Mouse (Mus musculus): Measurements from ENCODE around the gene Spout1. TPM values are rescaled to one million over a fixed set of nuclear protein-coding genes. Genes with fewer than 3 reads are reported as not detected.

Spout1 gene
- total and polyA plus RNA-seq, 2 experiments from 2014 or later: 36.1 to 53.5 TPM

- peaks cover 26% of the 10 kb centered on the region for H3K36me3 ChIP-seq (ENCODE audit: insufficient read depth)
- H3K9ac ChIP-seq: no peak overlapping the region
- DNase-seq: no peak
- 98% methylated on average over 2 of the region's 2 CpGs for WGBS
- no peak overlapping the region for H3K4me3 ChIP-seq (ENCODE audit: low read depth, low read length)
- no peak for TF ChIP-seq CTCF (IDR thresholded peaks at IDR 0.05; ENCODE audit: low read depth)
- no peaks in the 10 kb centered on the region for H3K27me3 ChIP-seq (ENCODE audit: insufficient read depth, low read length)
- no peak overlapping the region for H3K4me2 ChIP-seq (ENCODE audit: low read depth)
- H3K4me1 ChIP-seq (ENCODE audit: insufficient read depth): peaks cover 14% of the 10 kb centered on the region
- no peak for ATAC-seq
- H3K9me3 ChIP-seq (ENCODE audit: low read length): no peaks in the 10 kb centered on the region
- H3K27ac ChIP-seq (ENCODE audit: low read depth, low read length): no peak overlapping the region
Observed at GRCm38 (mm10) chr2:30176561-30176960, 1.7 kb downstream of the Spout1 start.

DNA sequence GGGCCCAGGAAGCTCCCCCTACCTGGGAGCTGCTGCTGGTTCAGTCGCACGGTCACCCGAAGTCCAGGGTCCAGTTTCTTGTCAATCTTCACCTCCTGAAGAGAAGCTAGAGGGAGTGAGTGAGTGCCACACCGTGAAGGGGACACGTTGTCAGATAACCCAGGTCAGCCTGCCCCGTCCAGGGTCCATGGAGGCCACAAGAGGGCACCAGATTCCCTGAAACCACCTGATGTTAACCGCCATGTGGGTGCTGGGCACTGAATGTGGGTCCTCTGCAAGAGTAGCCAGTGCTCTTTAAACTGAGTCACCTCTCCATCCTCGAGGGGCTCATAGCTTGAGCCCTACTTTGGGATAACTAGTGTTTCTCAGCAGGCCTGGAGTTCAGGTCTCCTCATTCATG, 2.4 kb downstream of the Spout1 start:
- Histone ChIP-seq H3K27me3 (ENCODE audit: insufficient read depth, low read length) (no peaks in the 10 kb centered on the region), H3K27ac (ENCODE audit: low read depth, low read length) (no peak overlapping the region), H3K4me1 (ENCODE audit: insufficient read depth) (peaks cover 14% of the 10 kb centered on the region), H3K9ac (no peak overlapping the region), H3K36me3 (ENCODE audit: insufficient read depth) (peaks cover 26% of the 10 kb centered on the region), H3K4me3 (ENCODE audit: low read depth, low read length) (no peak overlapping the region), H3K9me3 (ENCODE audit: low read length) (no peaks in the 10 kb centered on the region), H3K4me2 (ENCODE audit: low read depth) (no peak overlapping the region)
- peak; percentile 37 for TF ChIP-seq CTCF (IDR thresholded peaks at IDR 0.05; ENCODE audit: low read depth)
- DNase-seq: no peak
- ATAC-seq: no peak
- 88% methylated on average over 8 of the region's 8 CpGs for WGBS

GRCm38 (mm10) chr2:30173541-30174240, 4.6 kb downstream of the Spout1 start:
- no peak for ATAC-seq
- TF ChIP-seq CTCF (IDR thresholded peaks at IDR 0.05; ENCODE audit: low read depth): no peak
- 97% methylated on average over 20 of the region's 20 CpGs for WGBS

DNA sequence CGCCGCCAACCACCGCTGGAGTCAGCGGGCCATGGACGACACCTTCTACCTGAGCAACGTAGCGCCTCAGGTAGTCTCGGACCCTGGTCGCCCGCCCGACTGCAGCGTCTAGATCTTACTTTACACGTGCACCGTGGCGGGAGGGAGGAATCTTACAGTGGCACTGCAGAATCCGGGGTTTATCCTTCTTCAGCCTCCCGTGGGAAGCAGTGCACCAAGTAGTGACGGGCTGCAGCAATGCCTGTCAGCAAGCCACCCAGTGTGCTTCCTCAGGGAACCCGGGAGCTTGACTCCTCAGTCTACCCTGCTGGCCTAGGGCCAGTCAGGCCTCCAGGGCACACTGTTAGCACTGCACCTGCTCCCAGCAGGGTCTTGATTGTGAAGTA, 6.3 kb downstream of the Spout1 start:
- peak overlapping the region; percentile 72 for H3K4me3 ChIP-seq (ENCODE audit: low read depth, low read length)
- H3K4me1 ChIP-seq (ENCODE audit: insufficient read depth): peaks cover 6% of the 10 kb centered on the region; the same call in 1 of the 2 replicates
- DNase-seq (no peak), ATAC-seq (peak; percentile 24)
- H3K9ac ChIP-seq: peak overlapping the region; percentile 75
- peak overlapping the region; percentile 86 for H3K4me2 ChIP-seq (ENCODE audit: low read depth)
- peak overlapping the region; percentile 87 for H3K27ac ChIP-seq (ENCODE audit: low read depth, low read length)
- TF ChIP-seq CTCF (IDR thresholded peaks at IDR 0.05; ENCODE audit: low read depth): no peak
- no peaks in the 10 kb centered on the region for H3K27me3 ChIP-seq (ENCODE audit: insufficient read depth, low read length)
- WGBS: 2% methylated on average over 19 of the region's 19 CpGs
- peaks cover 26% of the 10 kb centered on the region for H3K36me3 ChIP-seq (ENCODE audit: insufficient read depth)
- no peaks in the 10 kb centered on the region for H3K9me3 ChIP-seq (ENCODE audit: low read length)

More at GRCm38 (mm10) chr2:30173541-30174240, 4.6 kb downstream of the Spout1 start:
- Histone ChIP-seq H3K4me1 (ENCODE audit: insufficient read depth) (peaks cover 14% of the 10 kb centered on the region), H3K36me3 (ENCODE audit: insufficient read depth) (peaks cover 26% of the 10 kb centered on the region), H3K9ac (no peak overlapping the region), H3K4me3 (ENCODE audit: low read depth, low read length) (no peak overlapping the region), H3K27me3 (ENCODE audit: insufficient read depth, low read length) (no peaks in the 10 kb centered on the region), H3K9me3 (ENCODE audit: low read length) (no peaks in the 10 kb centered on the region), H3K27ac (ENCODE audit: low read depth, low read length) (no peak overlapping the region), H3K4me2 (ENCODE audit: low read depth) (no peak overlapping the region)
- no peak for DNase-seq

DNA sequence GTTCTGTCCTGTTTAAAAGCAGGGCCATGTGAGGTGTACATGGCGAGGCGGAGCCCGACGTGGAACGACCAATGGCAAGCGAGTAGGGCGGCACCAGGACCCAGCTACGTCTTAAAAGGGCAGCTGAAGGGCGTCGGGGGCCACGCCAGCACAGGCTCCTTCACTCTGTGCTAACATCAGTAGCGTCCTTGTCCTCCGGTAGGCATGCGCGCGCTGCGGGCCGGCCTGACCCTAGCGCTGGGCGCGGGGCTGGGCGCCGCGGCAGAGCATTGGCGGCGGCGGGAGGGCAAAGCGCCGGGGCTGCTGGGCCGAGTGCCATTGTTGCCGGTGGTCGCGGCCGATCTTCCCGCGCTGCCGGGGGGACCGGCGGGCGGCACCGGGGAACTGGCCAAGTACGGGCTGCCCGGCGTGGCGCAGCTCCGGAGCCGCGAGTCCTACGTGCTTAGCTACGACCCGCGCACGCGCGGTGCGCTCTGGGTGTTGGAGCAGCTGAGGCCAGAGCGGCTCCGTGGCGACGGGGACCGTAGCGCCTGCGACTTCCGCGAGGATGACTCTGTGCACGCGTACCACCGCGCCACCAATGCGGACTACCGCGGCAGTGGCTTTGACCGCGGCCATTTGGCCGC, 6.8 kb downstream of the Spout1 start, which contains the start of gene Endog:
Gene Endog, plus strand, starts transcription at position 123 of the 626 bp plus-strand sequence.
- Histone ChIP-seq H3K27ac (ENCODE audit: low read depth, low read length) (peak within 1 kb of the TSS; percentile 87), H3K9ac (peak within 1 kb of the TSS; percentile 75), H3K27me3 (ENCODE audit: insufficient read depth, low read length) (no peaks in the 10 kb centered on the region), H3K4me2 (ENCODE audit: low read depth) (peak within 1 kb of the TSS; percentile 86), H3K9me3 (ENCODE audit: low read length) (no peaks in the 10 kb centered on the region), H3K4me1 (ENCODE audit: insufficient read depth) (peaks cover 6% of the 10 kb centered on the region; the same call in 1 of the 2 replicates), H3K36me3 (ENCODE audit: insufficient read depth) (peaks cover 25% of the 10 kb centered on the region), H3K4me3 (ENCODE audit: low read depth, low read length) (peak within 1 kb of the TSS; percentile 72)
- ATAC-seq (peak; percentile 97), DNase-seq (peak; percentile 92)
- TF ChIP-seq CTCF (IDR thresholded peaks at IDR 0.05; ENCODE audit: low read depth): no peak
- WGBS: 1% methylated on average over 71 of the region's 75 CpGs

GRCm38 (mm10) chr2:30166677-30167076, 11.6 kb downstream of the Spout1 start:
- no peak overlapping the region for H3K4me2 ChIP-seq (ENCODE audit: low read depth)
- H3K4me3 ChIP-seq (ENCODE audit: low read depth, low read length): no peak overlapping the region
- H3K9me3 ChIP-seq (ENCODE audit: low read length): no peaks in the 10 kb centered on the region
- no peaks in the 10 kb centered on the region for H3K4me1 ChIP-seq (ENCODE audit: insufficient read depth)
- H3K27me3 ChIP-seq (ENCODE audit: insufficient read depth, low read length): no peaks in the 10 kb centered on the region
- TF ChIP-seq CTCF (IDR thresholded peaks at IDR 0.05; ENCODE audit: low read depth): peak; percentile 57
- H3K9ac ChIP-seq: no peak overlapping the region
- H3K27ac ChIP-seq (ENCODE audit: low read depth, low read length): no peak overlapping the region
- whole genome bisulfite sequencing: 59% methylated on average over 4 of the region's 4 CpGs
- no peaks in the 10 kb centered on the region for H3K36me3 ChIP-seq (ENCODE audit: insufficient read depth)
- ATAC-seq (no peak), DNase-seq (no peak)

- H3K4me3 ChIP-seq (ENCODE audit: low read depth, low read length): no peak overlapping the region
- H3K27me3 ChIP-seq (ENCODE audit: insufficient read depth, low read length): no peaks in the 10 kb centered on the region
- ATAC-seq (no peak), DNase-seq (no peak)
- 65% methylated on average over 9 of the region's 9 CpGs for WGBS
- no peak overlapping the region for H3K4me2 ChIP-seq (ENCODE audit: low read depth)
- TF ChIP-seq CTCF (IDR thresholded peaks at IDR 0.05; ENCODE audit: low read depth): no peak
- no peaks in the 10 kb centered on the region for H3K36me3 ChIP-seq (ENCODE audit: insufficient read depth)
- H3K9me3 ChIP-seq (ENCODE audit: low read length): no peaks in the 10 kb centered on the region
- H3K4me1 ChIP-seq (ENCODE audit: insufficient read depth): no peaks in the 10 kb centered on the region
- H3K9ac ChIP-seq: no peak overlapping the region
- no peak overlapping the region for H3K27ac ChIP-seq (ENCODE audit: low read depth, low read length)
Observed at GRCm38 (mm10) chr2:30164340-30164932, 13.8 kb downstream of the Spout1 start.
